Mouse (Mus musculus) neural tube, embryonic 14.5 days (tissue): Measurements from ENCODE around the gene Ndufa10. TPM values are rescaled to one million over a fixed set of nuclear protein-coding genes. Genes with fewer than 3 reads are reported as not detected.

Experiments used
- ATAC-seq: fragments of 200-750 bp; cut with Nextera tagmentation; 2 replicates; pipeline ENCODE4 v1.8.0; 2017; ENCODE audit warnings: low read depth, mild to moderate bottlenecking, moderate TSS enrichment, moderate library complexity
- H3K27ac ChIP-seq: fragments of 300-500 bp; sonication (generic); 2 replicates; pipeline ENCODE4 v1.5.1; 2014; ENCODE audit warnings: low read depth, mild to moderate bottlenecking, control low read depth, low read length, moderate library complexity, mixed read lengths
- H3K27me3 ChIP-seq: fragments of 300-500 bp; sonication (generic); 2 replicates; pipeline ENCODE4 v1.6.1; 2014; ENCODE audit warnings: low read length; ENCODE audit not compliant: control insufficient read depth, insufficient read depth
- H3K36me3 ChIP-seq: fragments of 300-500 bp; sonication (generic); 2 replicates; pipeline ENCODE4 v1.6.1; 2014; ENCODE audit warnings: low read length, mixed read lengths; ENCODE audit not compliant: control insufficient read depth, insufficient read depth
- H3K4me1 ChIP-seq: fragments of 300-500 bp; sonication (generic); 2 replicates; pipeline ENCODE4 v1.6.1; 2014; ENCODE audit warnings: low read length; ENCODE audit not compliant: control insufficient read depth, insufficient read depth
- H3K4me2 ChIP-seq: fragments of 300-500 bp; sonication (generic); 2 replicates; pipeline ENCODE4 v1.6.1; 2014; ENCODE audit warnings: mild to moderate bottlenecking, low read depth, low read length, control low read depth
- H3K4me3 ChIP-seq: fragments of 300-500 bp; sonication (generic); 2 replicates; pipeline ENCODE4 v1.5.1; 2014; ENCODE audit warnings: low read depth, low read length, control low read depth, mixed read lengths
- H3K9ac ChIP-seq: fragments of 300-500 bp; sonication (generic); replicated peaks from 2 replicates; pipeline ENCODE4 v1.6.1; 2014; ENCODE audit warnings: low read depth, mild to moderate bottlenecking, control low read depth, low read length, mixed read lengths
- H3K9me3 ChIP-seq: fragments of 300-500 bp; sonication (generic); 2 replicates; pipeline ENCODE4 v1.6.1; 2016; ENCODE audit warnings: low read length; ENCODE audit not compliant: control insufficient read depth
- WGBS: fragments of 180-500 bp; shearing (Covaris S2); extraction: QIAGEN DNeasy Blood & Tissue Kit; methylation state at CpG from one replicate; pipeline ENCODE4 v1.1.7; 2014; 5-methylcytosine and 5-hydroxymethylcytosine counted together
- polyA plus RNA-seq: library from polyadenylated mRNA; unstranded; fragments of >200 nt; fragmentation: Nextera tagmentation; extraction: Ambion mirVana; gene quantifications from 2 replicates; pipeline ENCODE4 v1.2.1, GENCODE M21; 2014

The Ndufa10 gene
- polyA plus RNA-seq, 1 experiment from 2014 or later: 363 TPM

- H3K9ac ChIP-seq: no peak overlapping the region
- H3K36me3 ChIP-seq: peaks cover 16% of the 10 kb centered on the region
- no peak overlapping the region for H3K27ac ChIP-seq
- no peaks in the 10 kb centered on the region for H3K27me3 ChIP-seq
- ATAC-seq: peak; percentile 54
- no peak overlapping the region for H3K4me2 ChIP-seq
- 61% methylated on average over 4 of the region's 4 CpGs for WGBS
- H3K4me3 ChIP-seq: no peak overlapping the region
- no peaks in the 10 kb centered on the region for H3K9me3 ChIP-seq
- peaks cover 3% of the 10 kb centered on the region; the same call in 1 of the 2 replicates for H3K4me1 ChIP-seq
Observed at GRCm38 (mm10) chr1:92436831-92437321, 36.8 kb downstream of the Ndufa10 start.

- no peaks in the 10 kb centered on the region for H3K27me3 ChIP-seq
- WGBS: 94% methylated on average over 1 of the region's 1 CpGs
- no peak for ATAC-seq
- no peak overlapping the region for H3K4me2 ChIP-seq
- H3K36me3 ChIP-seq: peaks cover 4% of the 10 kb centered on the region; the same call in 1 of the 2 replicates
- peaks cover 3% of the 10 kb centered on the region; the same call in 1 of the 2 replicates for H3K4me1 ChIP-seq
- H3K4me3 ChIP-seq: no peak overlapping the region
- no peak overlapping the region for H3K9ac ChIP-seq
- no peaks in the 10 kb centered on the region for H3K9me3 ChIP-seq
- no peak overlapping the region for H3K27ac ChIP-seq
Observed at GRCm38 (mm10) chr1:92434986-92435385, 38.7 kb downstream of the Ndufa10 start.

- Histone ChIP-seq H3K4me2 (no peak overlapping the region), H3K27ac (no peak overlapping the region), H3K36me3 (no peaks in the 10 kb centered on the region), H3K27me3 (no peaks in the 10 kb centered on the region), H3K9me3 (no peaks in the 10 kb centered on the region), H3K4me1 (peaks cover under 1% of the 10 kb centered on the region; the same call in 1 of the 2 replicates), H3K9ac (no peak overlapping the region), H3K4me3 (no peak overlapping the region)
- no peak for ATAC-seq
- WGBS: 75% methylated on average over 9 of the region's 9 CpGs
Observed at GRCm38 (mm10) chr1:92432791-92433190, 40.9 kb downstream of the Ndufa10 start.

- no peak overlapping the region for H3K4me3 ChIP-seq
- no peaks in the 10 kb centered on the region for H3K36me3 ChIP-seq
- H3K4me1 ChIP-seq: no peaks in the 10 kb centered on the region; the same call in 1 of the 2 replicates
Observed at GRCm38 (mm10) chr1:92432098-92432497, 41.6 kb downstream of the Ndufa10 start.

GRCm38 (mm10) chr1:92431420-92431819 is 42.2 kb downstream of the Ndufa10 start:
- Histone ChIP-seq H3K27ac (no peak overlapping the region), H3K9me3 (no peaks in the 10 kb centered on the region), H3K4me1 (no peaks in the 10 kb centered on the region), H3K4me2 (no peak overlapping the region), H3K9ac (no peak overlapping the region), H3K36me3 (no peaks in the 10 kb centered on the region), H3K27me3 (no peaks in the 10 kb centered on the region), H3K4me3 (no peak overlapping the region)
- ATAC-seq: no peak
- WGBS: 77% methylated on average over 3 of the region's 3 CpGs

More at GRCm38 (mm10) chr1:92432098-92432497, 41.6 kb downstream of the Ndufa10 start:
- H3K27ac ChIP-seq: no peak overlapping the region
- no peak for ATAC-seq
- no peak overlapping the region for H3K4me2 ChIP-seq
- 38% methylated on average over 4 of the region's 4 CpGs for WGBS
- H3K27me3 ChIP-seq: no peaks in the 10 kb centered on the region
- H3K9ac ChIP-seq: no peak overlapping the region
- no peaks in the 10 kb centered on the region for H3K9me3 ChIP-seq

GRCm38 (mm10) chr1:92430991-92431390 is 42.7 kb downstream of the Ndufa10 start:
- Histone ChIP-seq H3K4me2 (no peak overlapping the region), H3K36me3 (no peaks in the 10 kb centered on the region), H3K27me3 (no peaks in the 10 kb centered on the region), H3K4me3 (no peak overlapping the region), H3K4me1 (no peaks in the 10 kb centered on the region), H3K9me3 (no peaks in the 10 kb centered on the region), H3K27ac (no peak overlapping the region), H3K9ac (no peak overlapping the region)
- ATAC-seq: no peak
- WGBS: 100% methylated on average over 1 of the region's 1 CpGs

GRCm38 (mm10) chr1:92424714-92425113 is 48.9 kb downstream of the Ndufa10 start:
- no peaks in the 10 kb centered on the region for H3K27me3 ChIP-seq
- H3K4me2 ChIP-seq: no peak overlapping the region
- WGBS: 53% methylated on average over 7 of the region's 7 CpGs
- H3K4me1 ChIP-seq: no peaks in the 10 kb centered on the region
- H3K27ac ChIP-seq: no peak overlapping the region
- H3K9me3 ChIP-seq: no peaks in the 10 kb centered on the region
- no peak overlapping the region for H3K4me3 ChIP-seq
- no peaks in the 10 kb centered on the region for H3K36me3 ChIP-seq
- no peak overlapping the region for H3K9ac ChIP-seq
- no peak for ATAC-seq

- H3K4me3 ChIP-seq: no peak overlapping the region
- no peaks in the 10 kb centered on the region for H3K4me1 ChIP-seq
- no peaks in the 10 kb centered on the region for H3K27me3 ChIP-seq
- no peak overlapping the region for H3K9ac ChIP-seq
- H3K27ac ChIP-seq: no peak overlapping the region
- WGBS: 83% methylated on average over 5 of the region's 5 CpGs
- no peak; the same call in 1 of the 2 replicates for ATAC-seq
- H3K9me3 ChIP-seq: no peaks in the 10 kb centered on the region
- H3K4me2 ChIP-seq: no peak overlapping the region
- no peaks in the 10 kb centered on the region for H3K36me3 ChIP-seq
Observed at GRCm38 (mm10) chr1:92405131-92405530, 68.5 kb downstream of the Ndufa10 start.

GRCm38 (mm10) chr1:92400556-92400955 is 73.1 kb downstream of the Ndufa10 start:
- no peak for ATAC-seq
- WGBS: 93% methylated on average over 2 of the region's 2 CpGs
- no peak overlapping the region for H3K27ac ChIP-seq
- peaks cover 15% of the 10 kb centered on the region for H3K4me1 ChIP-seq
- no peaks in the 10 kb centered on the region for H3K27me3 ChIP-seq
- no peak overlapping the region for H3K4me3 ChIP-seq
- no peak overlapping the region for H3K9ac ChIP-seq
- no peak overlapping the region for H3K4me2 ChIP-seq
- H3K9me3 ChIP-seq: no peaks in the 10 kb centered on the region
- no peaks in the 10 kb centered on the region for H3K36me3 ChIP-seq
